Mouse (Mus musculus): ENCODE results near the gene Rmnd5a. TPM values are rescaled to one million over a fixed set of nuclear protein-coding genes. Genes with fewer than 3 reads are reported as not detected.
A peak's percentile ranks its signal among the peaks of the same experiment; 100 is the strongest.
"Not testable (repeated sequence)": the region's sequence is repeated elsewhere in the genome, so short reads cannot be mapped to it uniquely, and the experiment has no call there.

Rmnd5a gene
- polyA plus RNA-seq, 1 experiment from 2014 or later: 11.2 TPM

DNA sequence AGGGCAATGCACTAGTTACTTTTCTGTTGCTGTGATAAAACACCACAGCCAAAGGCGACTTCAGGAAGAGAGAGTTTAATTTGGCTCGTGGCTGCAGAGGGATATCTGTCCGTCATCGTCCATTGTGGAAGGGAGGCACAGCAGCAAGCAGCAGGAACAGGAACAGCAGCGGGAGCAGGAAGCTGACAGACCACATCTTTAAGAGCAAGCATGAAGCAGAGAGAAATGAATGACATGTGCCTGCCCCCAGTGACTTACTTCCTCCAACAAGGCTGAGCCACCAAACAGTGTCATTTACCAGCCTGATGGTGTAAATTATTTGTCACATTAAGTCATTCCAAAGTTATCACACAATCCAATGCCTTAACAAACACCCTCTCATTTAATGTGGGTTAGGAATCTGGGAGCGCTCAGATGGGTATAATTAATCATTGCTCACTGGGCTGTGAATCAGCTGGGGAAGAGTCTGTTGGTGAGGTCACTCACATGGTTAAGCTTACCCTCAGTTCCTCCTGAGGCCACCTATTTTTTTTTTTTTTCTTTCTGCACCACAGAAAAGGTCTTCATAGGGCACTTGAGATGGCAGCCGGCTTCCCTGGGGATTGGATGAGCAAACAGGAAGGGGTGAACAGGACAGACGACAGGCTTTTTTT is 17.6 kb upstream of the Rmnd5a start:
- H3K4me1 ChIP-seq (ENCODE audit: control insufficient read depth, insufficient read depth, low read length): no peaks in the 10 kb centered on the region
- H3K36me3 ChIP-seq (replicated peaks; ENCODE audit: control insufficient read depth, insufficient read depth, low read depth, low read length): no peaks in the 10 kb centered on the region
- H3K27me3 ChIP-seq (ENCODE audit: control insufficient read depth, insufficient read depth, low read length): no peaks in the 10 kb centered on the region
- H3K4me2 ChIP-seq (ENCODE audit: low read depth, low read length): no peak overlapping the region
- no peak overlapping the region for H3K27ac ChIP-seq (replicated peaks; ENCODE audit: low read depth, low read length)
- DNase-seq (ENCODE audit: low spot score): no peak
- no peak overlapping the region for H3K9ac ChIP-seq (replicated peaks; ENCODE audit: low read length)
- WGBS: 65% methylated on average over 8 of the region's 8 CpGs
- no peak overlapping the region for H3K4me3 ChIP-seq (ENCODE audit: low read depth, low read length)
- no peaks in the 10 kb centered on the region for H3K9me3 ChIP-seq (replicated peaks; ENCODE audit: control insufficient read depth, low read length)
- ATAC-seq (replicated peaks; ENCODE audit: insufficient number of reproducible peaks, low FRiP score, low TSS enrichment, low read depth): no peak

DNA sequence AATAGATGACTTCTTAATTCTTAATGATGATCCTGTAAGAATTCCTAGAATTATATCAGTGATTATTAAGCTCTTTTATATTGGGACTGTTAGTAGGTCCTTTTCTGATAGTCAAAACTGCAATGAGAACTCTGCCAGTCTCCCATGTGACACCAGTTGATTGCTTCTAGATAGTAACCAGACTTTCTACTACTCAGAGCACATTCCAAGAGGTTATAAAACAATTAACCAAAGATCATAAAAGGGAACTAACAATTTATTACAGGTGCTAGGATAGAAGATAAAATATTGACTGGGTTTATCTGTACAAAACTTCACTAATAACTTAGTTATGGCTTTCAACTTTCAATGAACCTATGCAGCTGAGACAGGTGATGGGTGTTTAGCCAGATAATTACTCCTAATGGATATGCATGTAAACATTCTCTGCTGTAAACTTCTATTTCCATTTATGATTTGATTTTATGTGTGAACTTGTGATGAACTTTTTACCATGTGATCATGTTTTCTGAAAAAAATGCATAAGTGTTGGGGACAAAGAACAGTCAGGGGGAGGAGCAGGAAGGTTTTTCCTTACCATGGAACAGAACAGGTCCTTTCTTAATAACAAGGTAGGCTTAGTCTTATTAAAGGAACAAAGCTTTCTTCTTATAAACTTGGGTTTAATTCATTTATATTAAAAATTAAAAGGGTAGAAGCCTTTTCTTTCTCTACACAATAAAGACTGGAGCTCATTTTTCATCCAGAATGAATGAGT is 13.7 kb upstream of the Rmnd5a start:
- not testable (repeated sequence) for DNase-seq (ENCODE audit: low spot score)

GRCm38 (mm10) chr6:71452792-71453191 is 12.4 kb upstream of the Rmnd5a start:
- no peak overlapping the region for H3K4me2 ChIP-seq (ENCODE audit: low read depth, low read length)
- no peak overlapping the region for H3K4me3 ChIP-seq (ENCODE audit: low read depth, low read length)
- ATAC-seq (replicated peaks; ENCODE audit: insufficient number of reproducible peaks, low FRiP score, low TSS enrichment, low read depth) (no peak), DNase-seq (ENCODE audit: low spot score) (no peak)
- WGBS: 70% methylated on average over 2 of the region's 2 CpGs
- H3K27ac ChIP-seq (replicated peaks; ENCODE audit: low read depth, low read length): no peak overlapping the region
- no peaks in the 10 kb centered on the region for H3K36me3 ChIP-seq (replicated peaks; ENCODE audit: control insufficient read depth, insufficient read depth, low read depth, low read length)
- no peak overlapping the region for H3K9ac ChIP-seq (replicated peaks; ENCODE audit: low read length)
- H3K4me1 ChIP-seq (ENCODE audit: control insufficient read depth, insufficient read depth, low read length): no peaks in the 10 kb centered on the region
- H3K27me3 ChIP-seq (ENCODE audit: control insufficient read depth, insufficient read depth, low read length): no peaks in the 10 kb centered on the region
- no peaks in the 10 kb centered on the region for H3K9me3 ChIP-seq (replicated peaks; ENCODE audit: control insufficient read depth, low read length)

More for the DNA sequence above, 13.7 kb upstream of the Rmnd5a start:
- H3K36me3 ChIP-seq (replicated peaks; ENCODE audit: control insufficient read depth, insufficient read depth, low read depth, low read length); H3K4me3 ChIP-seq (ENCODE audit: low read depth, low read length); H3K27me3 ChIP-seq (ENCODE audit: control insufficient read depth, insufficient read depth, low read length); H3K4me1 ChIP-seq (ENCODE audit: control insufficient read depth, insufficient read depth, low read length); H3K27ac ChIP-seq (replicated peaks; ENCODE audit: low read depth, low read length); H3K9me3 ChIP-seq (replicated peaks; ENCODE audit: control insufficient read depth, low read length); H3K9ac ChIP-seq (replicated peaks; ENCODE audit: low read length); ATAC-seq (replicated peaks; ENCODE audit: insufficient number of reproducible peaks, low FRiP score, low TSS enrichment, low read depth); H3K4me2 ChIP-seq (ENCODE audit: low read depth, low read length): not testable (repeated sequence)

DNA sequence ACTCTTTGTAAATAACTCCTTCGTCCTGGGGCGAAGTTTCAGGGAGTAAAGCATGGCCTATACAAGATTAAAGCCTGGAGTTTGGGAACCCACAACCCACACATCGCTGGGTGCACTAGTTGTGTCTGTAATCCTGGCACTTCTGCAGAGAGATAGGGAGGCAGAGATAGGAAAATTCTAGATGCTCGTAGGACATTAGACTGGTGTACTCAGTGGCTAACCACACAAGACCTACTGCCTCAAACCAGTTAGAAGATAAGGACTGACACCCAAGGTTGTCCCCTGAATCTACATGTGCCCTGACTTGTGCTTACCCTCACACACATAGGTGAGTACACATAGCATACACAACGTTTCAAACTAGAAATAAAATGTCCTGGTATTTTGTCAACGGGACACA is 5.1 kb upstream of the Rmnd5a start:
- H3K4me2 ChIP-seq (ENCODE audit: low read depth, low read length): no peak overlapping the region
- DNase-seq (ENCODE audit: low spot score) (no peak), ATAC-seq (replicated peaks; ENCODE audit: insufficient number of reproducible peaks, low FRiP score, low TSS enrichment, low read depth) (no peak)
- H3K9ac ChIP-seq (replicated peaks; ENCODE audit: low read length): no peak overlapping the region
- H3K27me3 ChIP-seq (ENCODE audit: control insufficient read depth, insufficient read depth, low read length): no peaks in the 10 kb centered on the region
- H3K4me1 ChIP-seq (ENCODE audit: control insufficient read depth, insufficient read depth, low read length): no peaks in the 10 kb centered on the region
- H3K4me3 ChIP-seq (ENCODE audit: low read depth, low read length): no peak overlapping the region
- H3K36me3 ChIP-seq (replicated peaks; ENCODE audit: control insufficient read depth, insufficient read depth, low read depth, low read length): no peaks in the 10 kb centered on the region
- no peak overlapping the region for H3K27ac ChIP-seq (replicated peaks; ENCODE audit: low read depth, low read length)
- WGBS: 83% methylated on average over 6 of the region's 6 CpGs
- H3K9me3 ChIP-seq (replicated peaks; ENCODE audit: control insufficient read depth, low read length): no peaks in the 10 kb centered on the region

DNA sequence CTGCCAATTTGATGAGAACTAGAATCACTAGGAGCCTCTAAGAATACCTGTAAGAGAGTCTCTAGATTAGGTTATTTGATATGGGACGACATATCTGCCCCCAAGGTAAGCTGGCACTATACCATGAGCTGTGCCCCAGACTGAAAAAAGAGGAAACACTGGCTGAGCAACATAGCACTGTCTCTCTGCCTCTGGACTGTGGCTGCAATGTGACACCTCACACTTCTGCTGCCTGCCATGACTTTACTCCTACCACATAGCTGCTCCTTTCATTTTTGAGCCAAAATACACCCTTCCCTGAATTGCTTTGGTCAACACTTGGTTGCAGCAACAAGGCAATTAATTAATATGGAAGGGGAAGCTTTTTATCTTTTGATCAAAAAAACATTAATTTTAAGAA is 4.3 kb upstream of the Rmnd5a start:
- Histone ChIP-seq H3K4me1 (ENCODE audit: control insufficient read depth, insufficient read depth, low read length) (no peaks in the 10 kb centered on the region), H3K4me3 (ENCODE audit: low read depth, low read length) (no peak overlapping the region), H3K27me3 (ENCODE audit: control insufficient read depth, insufficient read depth, low read length) (no peaks in the 10 kb centered on the region), H3K27ac (replicated peaks; ENCODE audit: low read depth, low read length) (no peak overlapping the region), H3K36me3 (replicated peaks; ENCODE audit: control insufficient read depth, insufficient read depth, low read depth, low read length) (no peaks in the 10 kb centered on the region), H3K9me3 (replicated peaks; ENCODE audit: control insufficient read depth, low read length) (no peaks in the 10 kb centered on the region), H3K4me2 (ENCODE audit: low read depth, low read length) (no peak overlapping the region), H3K9ac (replicated peaks; ENCODE audit: low read length) (no peak overlapping the region)
- WGBS: 55% methylated on average over 1 of the region's 1 CpGs
- DNase-seq (ENCODE audit: low spot score) (no peak), ATAC-seq (replicated peaks; ENCODE audit: insufficient number of reproducible peaks, low FRiP score, low TSS enrichment, low read depth) (no peak)

DNA sequence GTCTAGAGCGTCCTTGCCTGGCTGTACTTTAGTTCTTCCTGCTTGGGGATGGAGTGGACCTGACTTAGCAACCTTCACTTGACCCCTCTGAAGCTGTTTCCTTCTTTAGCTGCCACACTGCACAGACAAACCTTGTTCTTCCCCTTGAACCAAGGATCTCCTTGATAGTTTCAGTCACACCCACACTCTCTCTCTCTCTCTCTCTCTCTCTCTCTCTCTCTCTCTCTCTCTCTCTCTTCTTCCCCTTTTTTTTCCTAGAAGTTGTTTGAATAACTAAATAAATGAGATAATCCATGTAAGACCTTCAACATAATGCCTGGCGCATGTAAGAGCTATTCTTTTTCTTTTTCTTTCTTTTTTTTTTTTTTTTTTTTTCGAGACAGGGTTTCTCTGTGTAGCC is 1.7 kb upstream of the Rmnd5a start:
- Histone ChIP-seq H3K4me3 (ENCODE audit: low read depth, low read length) (no peak overlapping the region), H3K9ac (replicated peaks; ENCODE audit: low read length) (no peak overlapping the region), H3K36me3 (replicated peaks; ENCODE audit: control insufficient read depth, insufficient read depth, low read depth, low read length) (no peaks in the 10 kb centered on the region), H3K27ac (replicated peaks; ENCODE audit: low read depth, low read length) (no peak overlapping the region), H3K9me3 (replicated peaks; ENCODE audit: control insufficient read depth, low read length) (no peaks in the 10 kb centered on the region), H3K4me2 (ENCODE audit: low read depth, low read length) (no peak overlapping the region), H3K27me3 (ENCODE audit: control insufficient read depth, insufficient read depth, low read length) (no peaks in the 10 kb centered on the region), H3K4me1 (ENCODE audit: control insufficient read depth, insufficient read depth, low read length) (peaks cover 2% of the 10 kb centered on the region; the same call in 1 of the 2 replicates)
- no peak for DNase-seq (ENCODE audit: low spot score)
- ATAC-seq (replicated peaks; ENCODE audit: insufficient number of reproducible peaks, low FRiP score, low TSS enrichment, low read depth): no peak
- WGBS: 84% methylated on average over 2 of the region's 3 CpGs

GRCm38 (mm10) chr6:71441251-71441580 is 779 bp upstream of the Rmnd5a start:
- peaks cover 2% of the 10 kb centered on the region; the same call in 1 of the 2 replicates for H3K4me1 ChIP-seq (ENCODE audit: control insufficient read depth, insufficient read depth, low read length)
- H3K4me3 ChIP-seq (ENCODE audit: low read depth, low read length): peak overlapping the region; percentile 96
- no peaks in the 10 kb centered on the region for H3K27me3 ChIP-seq (ENCODE audit: control insufficient read depth, insufficient read depth, low read length)
- no peaks in the 10 kb centered on the region for H3K36me3 ChIP-seq (replicated peaks; ENCODE audit: control insufficient read depth, insufficient read depth, low read depth, low read length)
- 3% methylated on average over 12 of the region's 12 CpGs for WGBS
- H3K4me2 ChIP-seq (ENCODE audit: low read depth, low read length): peak overlapping the region; percentile 83
- H3K9me3 ChIP-seq (replicated peaks; ENCODE audit: control insufficient read depth, low read length): no peaks in the 10 kb centered on the region
- H3K27ac ChIP-seq (replicated peaks; ENCODE audit: low read depth, low read length): peak overlapping the region; percentile 93
- ATAC-seq (replicated peaks; ENCODE audit: insufficient number of reproducible peaks, low FRiP score, low TSS enrichment, low read depth) (peak; percentile 20; the same call in 1 of the 2 replicates), DNase-seq (ENCODE audit: low spot score) (no peak)
- peak overlapping the region; percentile 81 for H3K9ac ChIP-seq (replicated peaks; ENCODE audit: low read length)

GRCm38 (mm10) chr6:71440217-71440491 is 283 bp downstream of the Rmnd5a start:
- DNase-seq (ENCODE audit: low spot score): no peak
- Histone ChIP-seq H3K4me1 (ENCODE audit: control insufficient read depth, insufficient read depth, low read length) (peaks cover 2% of the 10 kb centered on the region; the same call in 1 of the 2 replicates), H3K4me2 (ENCODE audit: low read depth, low read length) (peak overlapping the region; percentile 37), H3K27ac (replicated peaks; ENCODE audit: low read depth, low read length) (peak overlapping the region; percentile 91), H3K9me3 (replicated peaks; ENCODE audit: control insufficient read depth, low read length) (no peaks in the 10 kb centered on the region), H3K9ac (replicated peaks; ENCODE audit: low read length) (peak overlapping the region; percentile 95), H3K36me3 (replicated peaks; ENCODE audit: control insufficient read depth, insufficient read depth, low read depth, low read length) (no peaks in the 10 kb centered on the region), H3K27me3 (ENCODE audit: control insufficient read depth, insufficient read depth, low read length) (no peaks in the 10 kb centered on the region), H3K4me3 (ENCODE audit: low read depth, low read length) (peak overlapping the region; percentile 96)
- WGBS: under 1% methylated on average over 29 of the region's 47 CpGs
- ATAC-seq (replicated peaks; ENCODE audit: insufficient number of reproducible peaks, low FRiP score, low TSS enrichment, low read depth): peak; percentile 49; the same call in 1 of the 2 replicates
